Mouse (Mus musculus): ENCODE data around the gene Mesp1. TPM values are rescaled to one million over a fixed set of nuclear protein-coding genes. Genes with fewer than 3 reads are reported as not detected.

Mesp1 gene
- polyA plus RNA-seq, 1 experiment from 2014 or later, result not detected

GRCm38 (mm10) chr7:79769664-79770063, 23.9 kb downstream of the Mesp1 start:
- Histone ChIP-seq H3K27ac (no peak overlapping the region), H3K4me3 (ENCODE audit: inconsistent target) (no peak overlapping the region), H3K79me2 (ENCODE audit: inconsistent target) (no peaks in the 10 kb centered on the region), H3K36me3 (ENCODE audit: inconsistent target) (no peaks in the 10 kb centered on the region)
- WGBS (ENCODE audit: missing documents), result 86% methylated on average over 3 of the region's 3 CpGs

- H3K79me2 ChIP-seq (ENCODE audit: inconsistent target), result no peaks in the 10 kb centered on the region
- no peak overlapping the region for H3K4me3 ChIP-seq (ENCODE audit: inconsistent target)
- H3K36me3 ChIP-seq (ENCODE audit: inconsistent target), result no peaks in the 10 kb centered on the region
- WGBS (ENCODE audit: missing documents), result 80% methylated on average over 1 of the region's 1 CpGs
- no peak overlapping the region for H3K27ac ChIP-seq
Measured at GRCm38 (mm10) chr7:79765991-79766390, 27.6 kb downstream of the Mesp1 start.

DNA sequence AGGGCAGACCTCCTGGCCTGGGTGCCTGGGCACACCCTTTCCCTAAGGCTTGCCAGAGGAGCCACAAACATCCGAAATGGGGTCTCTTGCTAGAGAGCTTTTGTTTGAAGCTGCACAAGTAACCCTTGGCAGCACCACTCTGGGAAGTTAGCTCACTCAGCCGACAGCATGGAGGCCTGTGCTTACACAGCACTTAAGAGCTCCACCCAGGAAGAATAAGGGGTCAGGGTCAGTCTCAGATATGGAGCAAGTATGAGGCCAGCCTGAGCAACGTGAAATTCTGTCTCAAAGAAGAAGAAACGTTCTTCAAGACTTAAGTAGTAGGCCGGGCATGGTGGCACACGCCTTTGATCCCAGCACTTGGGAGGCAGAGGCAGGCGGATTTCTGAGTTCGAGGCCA, 31.5 kb downstream of the Mesp1 start:
- Histone ChIP-seq H3K79me2 (ENCODE audit: inconsistent target) (no peaks in the 10 kb centered on the region), H3K36me3 (ENCODE audit: inconsistent target) (no peaks in the 10 kb centered on the region), H3K4me3 (ENCODE audit: inconsistent target) (no peak overlapping the region), H3K27ac (no peak overlapping the region)
- 67% methylated on average over 3 of the region's 8 CpGs for WGBS (ENCODE audit: missing documents)

GRCm38 (mm10) chr7:79761124-79761876, 32.3 kb downstream of the Mesp1 start:
- Histone ChIP-seq H3K4me3 (ENCODE audit: inconsistent target) (no peak overlapping the region), H3K27ac (no peak overlapping the region)
- WGBS (ENCODE audit: missing documents), result 50% methylated on average over 5 of the region's 5 CpGs

DNA sequence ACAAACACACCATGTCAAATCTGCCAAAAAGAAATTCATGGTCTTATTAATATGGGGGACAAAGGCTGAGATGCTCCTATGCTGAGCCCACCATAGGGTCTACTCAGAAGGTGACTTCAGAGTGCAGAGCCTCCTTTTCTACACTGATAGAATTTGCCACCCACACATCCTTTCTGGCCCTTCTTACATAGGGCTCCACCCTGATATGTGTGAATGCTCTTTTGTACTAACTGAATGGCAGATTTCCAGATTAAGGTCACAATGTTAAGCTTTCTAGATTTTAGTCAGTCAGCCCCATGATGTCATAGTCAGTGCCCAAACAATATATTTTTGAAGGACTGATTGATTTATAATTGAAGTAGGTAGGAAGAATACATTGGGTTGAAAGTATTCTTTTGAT, 33.8 kb downstream of the Mesp1 start:
- Histone ChIP-seq H3K27ac (no peak overlapping the region), H3K4me3 (ENCODE audit: inconsistent target) (no peak overlapping the region), H3K79me2 (ENCODE audit: inconsistent target) (no peaks in the 10 kb centered on the region), H3K36me3 (ENCODE audit: inconsistent target) (no peaks in the 10 kb centered on the region)

More at GRCm38 (mm10) chr7:79761124-79761876, 32.3 kb downstream of the Mesp1 start:
- no peaks in the 10 kb centered on the region for H3K79me2 ChIP-seq (ENCODE audit: inconsistent target)
- no peaks in the 10 kb centered on the region for H3K36me3 ChIP-seq (ENCODE audit: inconsistent target)

- no peak overlapping the region for H3K4me3 ChIP-seq (ENCODE audit: inconsistent target)
- 84% methylated on average over 6 of the region's 6 CpGs for WGBS (ENCODE audit: missing documents)
- no peak overlapping the region for H3K27ac ChIP-seq
- no peaks in the 10 kb centered on the region for H3K36me3 ChIP-seq (ENCODE audit: inconsistent target)
- no peaks in the 10 kb centered on the region for H3K79me2 ChIP-seq (ENCODE audit: inconsistent target)
Measured at GRCm38 (mm10) chr7:79758176-79758575, 35.4 kb downstream of the Mesp1 start.

DNA sequence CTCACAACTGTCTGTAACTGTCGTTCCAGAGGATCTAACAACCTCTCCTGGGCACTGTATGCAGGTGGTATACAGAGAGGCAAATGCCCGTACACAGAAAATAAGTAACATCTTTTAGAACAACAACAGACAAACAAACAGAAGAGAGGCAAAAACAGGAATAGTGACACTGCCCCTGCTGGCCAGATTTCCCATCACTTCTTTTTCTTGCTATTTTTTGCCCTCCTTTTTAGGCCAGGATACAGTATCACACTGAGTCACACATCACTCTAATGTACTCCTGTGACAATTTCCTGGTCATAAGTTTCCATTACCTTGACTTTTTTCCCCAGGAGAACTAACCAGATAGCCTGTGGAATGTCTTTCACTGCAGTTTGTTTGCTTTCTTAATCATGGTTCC, 37.3 kb downstream of the Mesp1 start:
- Histone ChIP-seq H3K4me3 (ENCODE audit: inconsistent target) (no peak overlapping the region), H3K36me3 (ENCODE audit: inconsistent target) (no peaks in the 10 kb centered on the region), H3K79me2 (ENCODE audit: inconsistent target) (no peaks in the 10 kb centered on the region), H3K27ac (no peak overlapping the region)
- 64% methylated on average over 2 of the region's 2 CpGs for WGBS (ENCODE audit: missing documents)

- WGBS (ENCODE audit: missing documents), result 92% methylated on average over 6 of the region's 6 CpGs
Measured at GRCm38 (mm10) chr7:79749511-79749910, 44.1 kb downstream of the Mesp1 start.

GRCm38 (mm10) chr7:79747659-79748058, 45.9 kb downstream of the Mesp1 start:
- Histone ChIP-seq H3K79me2 (ENCODE audit: inconsistent target) (no peaks in the 10 kb centered on the region), H3K4me3 (ENCODE audit: inconsistent target) (no peak overlapping the region), H3K27ac (no peak overlapping the region), H3K36me3 (ENCODE audit: inconsistent target) (no peaks in the 10 kb centered on the region)
- WGBS (ENCODE audit: missing documents), result 36% methylated on average over 6 of the region's 6 CpGs

More at GRCm38 (mm10) chr7:79749511-79749910, 44.1 kb downstream of the Mesp1 start:
- Histone ChIP-seq H3K27ac (no peak overlapping the region), H3K36me3 (ENCODE audit: inconsistent target) (no peaks in the 10 kb centered on the region), H3K4me3 (ENCODE audit: inconsistent target) (no peak overlapping the region), H3K79me2 (ENCODE audit: inconsistent target) (no peaks in the 10 kb centered on the region)

- WGBS (ENCODE audit: missing documents), result 9% methylated on average over 5 of the region's 5 CpGs
- no peaks in the 10 kb centered on the region for H3K36me3 ChIP-seq (ENCODE audit: inconsistent target)
- no peak overlapping the region for H3K4me3 ChIP-seq (ENCODE audit: inconsistent target)
- H3K27ac ChIP-seq, result no peak overlapping the region
- no peaks in the 10 kb centered on the region for H3K79me2 ChIP-seq (ENCODE audit: inconsistent target)
Measured at GRCm38 (mm10) chr7:79744585-79744984, 49.0 kb downstream of the Mesp1 start.

DNA sequence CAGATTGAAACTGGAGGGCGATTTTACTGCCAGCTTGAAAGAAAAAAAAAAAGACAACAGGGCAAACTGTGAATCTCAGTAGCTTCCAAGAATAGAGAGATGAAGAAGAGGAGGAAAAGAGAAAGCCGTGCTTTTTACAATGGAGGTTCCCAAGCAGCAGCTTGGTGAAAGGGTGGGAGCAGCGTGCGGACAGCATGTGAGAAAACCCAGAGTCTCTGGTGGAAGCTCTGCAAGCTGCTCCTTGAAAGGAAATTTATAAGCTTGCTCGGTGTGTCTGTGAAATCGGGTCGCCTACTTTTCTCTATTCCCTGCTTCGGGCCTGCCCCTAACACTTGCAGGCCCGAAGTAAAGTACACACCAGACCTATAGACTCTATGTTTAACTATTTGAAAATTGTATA, 49.5 kb downstream of the Mesp1 start:
- H3K79me2 ChIP-seq (ENCODE audit: inconsistent target), result no peaks in the 10 kb centered on the region
- no peak overlapping the region for H3K27ac ChIP-seq
- no peak overlapping the region for H3K4me3 ChIP-seq (ENCODE audit: inconsistent target)
- no peaks in the 10 kb centered on the region for H3K36me3 ChIP-seq (ENCODE audit: inconsistent target)
- 97% methylated on average over 9 of the region's 9 CpGs for WGBS (ENCODE audit: missing documents)

DNA sequence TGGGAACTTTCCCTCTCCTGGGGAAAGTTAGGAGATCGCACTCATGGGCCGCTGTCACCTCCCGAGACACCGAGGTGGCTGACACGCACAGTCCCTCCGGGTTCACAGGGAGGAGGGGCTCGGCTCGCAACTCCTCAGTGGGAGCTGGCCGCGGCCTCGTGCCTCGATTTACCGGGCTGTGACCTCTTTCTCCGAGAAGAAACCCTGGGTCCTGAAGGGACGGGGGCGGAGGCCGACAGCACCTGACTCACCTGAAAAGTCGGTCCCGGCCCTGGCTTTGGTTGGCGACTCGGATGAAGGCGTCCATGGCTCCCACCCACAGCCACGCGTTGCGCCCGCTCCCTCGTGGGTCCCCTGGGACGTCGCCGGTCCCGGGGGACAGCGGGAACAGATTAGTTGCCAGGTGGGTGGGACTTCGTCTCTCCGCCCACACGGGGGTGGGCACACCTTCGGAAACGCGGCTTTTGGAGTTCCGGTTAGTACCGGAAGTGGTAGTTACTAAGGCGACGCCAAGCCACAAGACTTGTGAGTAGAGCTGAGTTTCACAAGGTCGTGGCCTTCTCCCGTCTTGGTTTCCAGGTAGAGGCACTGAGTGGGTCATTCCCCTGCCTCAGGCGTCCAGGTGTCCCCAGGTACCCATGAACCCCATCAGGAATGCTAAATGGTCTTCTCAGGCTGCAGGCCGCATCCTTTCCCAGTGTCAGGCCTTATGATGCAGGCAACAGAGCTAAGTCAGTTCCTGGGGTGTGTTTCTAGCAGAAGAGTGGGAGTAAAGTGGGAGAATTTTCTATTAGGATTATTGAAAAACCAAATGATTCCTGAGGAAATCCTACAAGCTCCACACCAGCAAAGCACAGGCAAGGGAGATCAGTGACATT, 50.7 kb downstream of the Mesp1 start, which contains the start of the genes Pex11a and Wdr93:
TSS of gene Pex11a (minus strand) at position 473 of the 878 bp plus-strand sequence.
TSS of gene Wdr93 (plus strand) at position 505 of the 878 bp plus-strand sequence.
- no peak within 1 kb of the TSS for H3K27ac ChIP-seq
- peak within 1 kb of the TSS; percentile 60 for H3K4me3 ChIP-seq (ENCODE audit: inconsistent target)
- H3K36me3 ChIP-seq (ENCODE audit: inconsistent target), result no peaks in the 10 kb centered on the region
- no peaks in the 10 kb centered on the region for H3K79me2 ChIP-seq (ENCODE audit: inconsistent target)
- WGBS (ENCODE audit: missing documents), result 3% methylated on average over 46 of the region's 46 CpGs

GRCm38 (mm10) chr7:79742277-79742658, 51.3 kb downstream of the Mesp1 start:
- no peaks in the 10 kb centered on the region for H3K79me2 ChIP-seq (ENCODE audit: inconsistent target)
- H3K27ac ChIP-seq, result no peak overlapping the region
- no peaks in the 10 kb centered on the region for H3K36me3 ChIP-seq (ENCODE audit: inconsistent target)
- WGBS (ENCODE audit: missing documents), result 6% methylated on average over 11 of the region's 11 CpGs
- H3K4me3 ChIP-seq (ENCODE audit: inconsistent target), result peak overlapping the region; percentile 60

All from macrophage (primary cell).